Mouse (Mus musculus) spleen, postnatal 36 days (tissue): ENCODE data around the gene Ppl.

ENCODE experiments used
- DNase-seq, 2 experiments: peaks; one replicate each; pipeline ENCODE4 v3.0.0; 2022; ENCODE audit warnings: low spot score in 2 of 2, mixed read lengths in 1 of 2

Gene Ppl

DNA sequence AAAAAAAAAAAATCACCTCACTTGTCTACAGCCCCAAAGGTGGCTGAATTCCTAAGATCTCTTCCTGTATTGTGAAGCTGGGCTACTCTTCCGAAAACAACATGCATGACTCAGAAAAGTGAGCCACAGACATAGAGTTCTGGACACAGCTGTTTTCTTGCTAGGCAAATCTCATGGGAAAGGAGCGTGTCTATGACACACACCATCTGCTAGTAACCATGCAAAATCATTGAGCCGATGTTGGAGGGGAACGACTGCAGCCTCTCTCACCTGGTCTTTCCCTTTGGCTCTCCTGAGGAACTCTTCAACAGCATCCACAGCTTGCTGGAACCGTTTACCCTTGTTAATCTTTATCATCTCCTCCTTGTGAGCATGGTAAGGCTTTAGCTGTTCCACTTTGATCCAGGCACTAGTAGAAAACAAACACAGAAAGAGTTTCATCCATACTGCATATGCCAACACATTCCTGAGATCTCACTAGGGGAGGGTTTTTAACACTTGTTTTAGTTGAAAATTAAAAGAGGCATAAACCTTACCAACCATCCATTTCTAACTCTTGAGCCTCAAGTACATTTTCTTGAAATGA is 95.5 kb downstream of the Ppl start:
- DNase-seq, result no peak
